Mouse (Mus musculus): ENCODE data around the gene Gm45716. TPM values are rescaled to one million over a fixed set of nuclear protein-coding genes. Genes with fewer than 3 reads are reported as not detected.

The Gm45716 gene
- polyA plus RNA-seq, 1 experiment, result 0.63 TPM

GRCm38 (mm10) chr11:90214246-90214645 lies 26.8 kb downstream of the Gm45716 start:
- H3K4me3 ChIP-seq (ENCODE audit: control insufficient read depth, low read depth, low read length), result no peak overlapping the region
- no peak for TF ChIP-seq POLR2A (IDR thresholded peaks at IDR 0.05; ENCODE audit: control insufficient read depth, low read depth, low read length)
- no peak for TF ChIP-seq CTCF (IDR thresholded peaks at IDR 0.05; ENCODE audit: control insufficient read depth, insufficient read depth, insufficient replicate concordance, low read depth, low read length)
- H3K4me1 ChIP-seq (ENCODE audit: control insufficient read depth, insufficient read depth, low read length), result no peaks in the 10 kb centered on the region
- H3K36me3 ChIP-seq (ENCODE audit: control insufficient read depth, insufficient read depth, low read length), result no peaks in the 10 kb centered on the region
- no peaks in the 10 kb centered on the region for H3K27me3 ChIP-seq (ENCODE audit: control insufficient read depth, insufficient read depth, low read length)
- no peak overlapping the region for H3K27ac ChIP-seq (ENCODE audit: control insufficient read depth, insufficient read depth, low read depth, low read length)

- Histone ChIP-seq H3K36me3 (ENCODE audit: control insufficient read depth, insufficient read depth, low read length) (no peaks in the 10 kb centered on the region), H3K4me3 (ENCODE audit: control insufficient read depth, low read depth, low read length) (peak overlapping the region; percentile 44), H3K27me3 (ENCODE audit: control insufficient read depth, insufficient read depth, low read length) (no peaks in the 10 kb centered on the region), H3K27ac (ENCODE audit: control insufficient read depth, insufficient read depth, low read depth, low read length) (no peak overlapping the region), H3K4me1 (ENCODE audit: control insufficient read depth, insufficient read depth, low read length) (no peaks in the 10 kb centered on the region)
- no peak for TF ChIP-seq POLR2A (IDR thresholded peaks at IDR 0.05; ENCODE audit: control insufficient read depth, low read depth, low read length)
- TF ChIP-seq CTCF (IDR thresholded peaks at IDR 0.05; ENCODE audit: control insufficient read depth, insufficient read depth, insufficient replicate concordance, low read depth, low read length), result no peak
Measured at GRCm38 (mm10) chr11:90220022-90220645, 32.7 kb downstream of the Gm45716 start.

DNA sequence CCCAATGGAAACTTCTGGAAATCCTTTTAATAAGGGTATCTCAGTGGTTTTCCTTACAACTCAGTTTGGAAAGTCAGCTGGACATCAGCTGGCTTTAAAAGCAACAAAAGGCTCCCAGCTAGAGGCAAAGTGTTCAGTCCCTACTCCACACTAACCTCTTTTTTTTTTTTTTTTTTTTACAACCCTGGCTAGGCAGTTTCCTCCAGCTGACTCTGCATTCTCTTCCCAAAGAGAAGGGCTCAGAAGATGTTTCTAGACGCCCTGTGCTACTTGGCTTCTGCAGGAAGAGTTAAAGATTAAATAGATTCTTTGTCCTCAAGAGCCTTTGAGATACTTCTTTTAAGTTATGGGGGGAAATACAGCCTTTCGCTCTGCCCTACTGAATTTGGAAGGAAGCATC lies 33.3 kb downstream of the Gm45716 start:
- H3K4me1 ChIP-seq (ENCODE audit: control insufficient read depth, insufficient read depth, low read length), result no peaks in the 10 kb centered on the region
- H3K27me3 ChIP-seq (ENCODE audit: control insufficient read depth, insufficient read depth, low read length), result no peaks in the 10 kb centered on the region
- H3K27ac ChIP-seq (ENCODE audit: control insufficient read depth, insufficient read depth, low read depth, low read length), result no peak overlapping the region
- no peaks in the 10 kb centered on the region for H3K36me3 ChIP-seq (ENCODE audit: control insufficient read depth, insufficient read depth, low read length)
- TF ChIP-seq CTCF (IDR thresholded peaks at IDR 0.05; ENCODE audit: control insufficient read depth, insufficient read depth, insufficient replicate concordance, low read depth, low read length) (no peak), POLR2A (IDR thresholded peaks at IDR 0.05; ENCODE audit: control insufficient read depth, low read depth, low read length) (no peak)
- H3K4me3 ChIP-seq (ENCODE audit: control insufficient read depth, low read depth, low read length), result no peak overlapping the region

DNA sequence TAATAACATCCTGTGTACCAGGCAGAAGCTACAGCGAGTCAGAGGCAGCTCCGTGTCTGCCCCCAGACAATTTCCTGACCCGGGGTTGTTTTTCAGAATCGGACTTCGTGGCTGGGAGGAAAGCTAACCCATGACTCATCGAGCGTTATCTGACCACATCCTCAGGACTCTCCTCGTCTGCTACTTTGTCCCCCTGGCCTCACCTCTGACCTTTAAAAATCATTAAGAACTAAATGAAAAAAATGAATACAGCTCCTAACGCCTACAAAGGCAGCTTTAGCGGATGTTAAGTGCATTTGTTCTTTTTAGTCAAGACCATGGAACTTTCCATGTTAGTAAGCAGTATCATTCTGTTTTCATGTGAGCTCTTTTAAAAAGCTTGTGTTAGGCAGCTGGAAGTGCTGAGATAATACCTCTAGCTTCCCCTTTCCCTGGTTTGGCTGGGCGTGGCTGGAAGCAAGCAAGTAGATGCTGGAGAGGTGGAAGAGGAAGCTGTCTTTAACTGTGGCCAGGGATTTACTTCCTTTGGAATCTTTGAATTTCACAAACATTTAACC lies 37.5 kb downstream of the Gm45716 start:
- H3K27me3 ChIP-seq (ENCODE audit: control insufficient read depth, insufficient read depth, low read length), result no peaks in the 10 kb centered on the region
- no peak overlapping the region for H3K4me3 ChIP-seq (ENCODE audit: control insufficient read depth, low read depth, low read length)
- no peaks in the 10 kb centered on the region for H3K36me3 ChIP-seq (ENCODE audit: control insufficient read depth, insufficient read depth, low read length)
- TF ChIP-seq CTCF (IDR thresholded peaks at IDR 0.05; ENCODE audit: control insufficient read depth, insufficient read depth, insufficient replicate concordance, low read depth, low read length) (no peak), POLR2A (IDR thresholded peaks at IDR 0.05; ENCODE audit: control insufficient read depth, low read depth, low read length) (no peak)
- H3K27ac ChIP-seq (ENCODE audit: control insufficient read depth, insufficient read depth, low read depth, low read length), result no peak overlapping the region
- no peaks in the 10 kb centered on the region for H3K4me1 ChIP-seq (ENCODE audit: control insufficient read depth, insufficient read depth, low read length)

- Histone ChIP-seq H3K4me1 (ENCODE audit: control insufficient read depth, insufficient read depth, low read length) (no peaks in the 10 kb centered on the region), H3K27ac (ENCODE audit: control insufficient read depth, insufficient read depth, low read depth, low read length) (no peak overlapping the region), H3K4me3 (ENCODE audit: control insufficient read depth, low read depth, low read length) (no peak overlapping the region), H3K27me3 (ENCODE audit: control insufficient read depth, insufficient read depth, low read length) (no peaks in the 10 kb centered on the region), H3K36me3 (ENCODE audit: control insufficient read depth, insufficient read depth, low read length) (no peaks in the 10 kb centered on the region)
- TF ChIP-seq POLR2A (IDR thresholded peaks at IDR 0.05; ENCODE audit: control insufficient read depth, low read depth, low read length) (no peak), CTCF (IDR thresholded peaks at IDR 0.05; ENCODE audit: control insufficient read depth, insufficient read depth, insufficient replicate concordance, low read depth, low read length) (no peak)
Measured at GRCm38 (mm10) chr11:90227000-90227922, 39.8 kb downstream of the Gm45716 start.

GRCm38 (mm10) chr11:90228251-90228949 lies 40.9 kb downstream of the Gm45716 start:
- Histone ChIP-seq H3K4me1 (ENCODE audit: control insufficient read depth, insufficient read depth, low read length) (no peaks in the 10 kb centered on the region), H3K36me3 (ENCODE audit: control insufficient read depth, insufficient read depth, low read length) (no peaks in the 10 kb centered on the region), H3K27ac (ENCODE audit: control insufficient read depth, insufficient read depth, low read depth, low read length) (no peak overlapping the region), H3K27me3 (ENCODE audit: control insufficient read depth, insufficient read depth, low read length) (no peaks in the 10 kb centered on the region), H3K4me3 (ENCODE audit: control insufficient read depth, low read depth, low read length) (no peak overlapping the region)
- TF ChIP-seq CTCF (IDR thresholded peaks at IDR 0.05; ENCODE audit: control insufficient read depth, insufficient read depth, insufficient replicate concordance, low read depth, low read length) (no peak), POLR2A (IDR thresholded peaks at IDR 0.05; ENCODE audit: control insufficient read depth, low read depth, low read length) (no peak)

GRCm38 (mm10) chr11:90229800-90230199 lies 42.3 kb downstream of the Gm45716 start:
- Histone ChIP-seq H3K27me3 (ENCODE audit: control insufficient read depth, insufficient read depth, low read length) (no peaks in the 10 kb centered on the region), H3K27ac (ENCODE audit: control insufficient read depth, insufficient read depth, low read depth, low read length) (no peak overlapping the region), H3K36me3 (ENCODE audit: control insufficient read depth, insufficient read depth, low read length) (no peaks in the 10 kb centered on the region), H3K4me3 (ENCODE audit: control insufficient read depth, low read depth, low read length) (no peak overlapping the region), H3K4me1 (ENCODE audit: control insufficient read depth, insufficient read depth, low read length) (no peaks in the 10 kb centered on the region)
- TF ChIP-seq CTCF (IDR thresholded peaks at IDR 0.05; ENCODE audit: control insufficient read depth, insufficient read depth, insufficient replicate concordance, low read depth, low read length) (no peak), POLR2A (IDR thresholded peaks at IDR 0.05; ENCODE audit: control insufficient read depth, low read depth, low read length) (no peak)
